Mouse (Mus musculus): ENCODE measurements around the gene Ppp4r4.
A peak's percentile ranks its signal among the peaks of the same experiment; 100 is the strongest.
"Not testable (repeated sequence)": the region's sequence is repeated elsewhere in the genome, so short reads cannot be mapped to it uniquely, and the experiment has no call there.

Gene Ppp4r4

GRCm38 (mm10) chr12:103634430-103634829 lies 102.3 kb downstream of the Ppp4r4 start:
- DNase-seq (ENCODE audit: low spot score in 2 of 2), result no peak

- DNase-seq (ENCODE audit: low spot score in 2 of 2), result no peak
Observed at GRCm38 (mm10) chr12:103635846-103636245, 103.8 kb downstream of the Ppp4r4 start.

GRCm38 (mm10) chr12:103643336-103643735 lies 111.3 kb downstream of the Ppp4r4 start:
- DNase-seq (ENCODE audit: low spot score in 2 of 2), result peak in 1 of 2 experiments; percentile 85

GRCm38 (mm10) chr12:103643818-103644217 lies 111.7 kb downstream of the Ppp4r4 start:
- DNase-seq (ENCODE audit: low spot score in 2 of 2), result no peak

- DNase-seq (ENCODE audit: low spot score in 2 of 2), result no peak
Observed at GRCm38 (mm10) chr12:103644601-103645000, 112.5 kb downstream of the Ppp4r4 start.

- DNase-seq (ENCODE audit: low spot score in 2 of 2), result no peak
Observed at GRCm38 (mm10) chr12:103646314-103646713, 114.2 kb downstream of the Ppp4r4 start.

- DNase-seq (ENCODE audit: low spot score in 2 of 2), result no peak
Observed at GRCm38 (mm10) chr12:103653836-103654235, 121.8 kb downstream of the Ppp4r4 start.

- no peak for DNase-seq (ENCODE audit: low spot score in 2 of 2)
Observed at GRCm38 (mm10) chr12:103655123-103656044, 123.3 kb downstream of the Ppp4r4 start.

GRCm38 (mm10) chr12:103656848-103657626 lies 125.0 kb downstream of the Ppp4r4 start, which contains the start of gene Serpina6:
TSS of gene Serpina6 (minus strand) at chr12:103657212.
- DNase-seq (ENCODE audit: low spot score in 2 of 2), result no peak

- DNase-seq (ENCODE audit: low spot score in 2 of 2), result no peak
Observed at GRCm38 (mm10) chr12:103657991-103658390, 125.9 kb downstream of the Ppp4r4 start.

GRCm38 (mm10) chr12:103659171-103659570 lies 127.1 kb downstream of the Ppp4r4 start:
- no peak for DNase-seq (ENCODE audit: low spot score in 2 of 2)

- no peak for DNase-seq (ENCODE audit: low spot score in 2 of 2)
Observed at GRCm38 (mm10) chr12:103660076-103660475, 128.0 kb downstream of the Ppp4r4 start.

- not testable (repeated sequence) for DNase-seq (ENCODE audit: low spot score in 2 of 2)
Observed at GRCm38 (mm10) chr12:103662053-103662452, 130.0 kb downstream of the Ppp4r4 start.
